Mouse (Mus musculus): ENCODE measurements at regions not wholly inside any gene's neighbourhood (a gene's known extent, or its start where the extent isn't known, plus 50 kb on each side); places are given as distances from the start of the nearest gene placed in this dataset.

DNA sequence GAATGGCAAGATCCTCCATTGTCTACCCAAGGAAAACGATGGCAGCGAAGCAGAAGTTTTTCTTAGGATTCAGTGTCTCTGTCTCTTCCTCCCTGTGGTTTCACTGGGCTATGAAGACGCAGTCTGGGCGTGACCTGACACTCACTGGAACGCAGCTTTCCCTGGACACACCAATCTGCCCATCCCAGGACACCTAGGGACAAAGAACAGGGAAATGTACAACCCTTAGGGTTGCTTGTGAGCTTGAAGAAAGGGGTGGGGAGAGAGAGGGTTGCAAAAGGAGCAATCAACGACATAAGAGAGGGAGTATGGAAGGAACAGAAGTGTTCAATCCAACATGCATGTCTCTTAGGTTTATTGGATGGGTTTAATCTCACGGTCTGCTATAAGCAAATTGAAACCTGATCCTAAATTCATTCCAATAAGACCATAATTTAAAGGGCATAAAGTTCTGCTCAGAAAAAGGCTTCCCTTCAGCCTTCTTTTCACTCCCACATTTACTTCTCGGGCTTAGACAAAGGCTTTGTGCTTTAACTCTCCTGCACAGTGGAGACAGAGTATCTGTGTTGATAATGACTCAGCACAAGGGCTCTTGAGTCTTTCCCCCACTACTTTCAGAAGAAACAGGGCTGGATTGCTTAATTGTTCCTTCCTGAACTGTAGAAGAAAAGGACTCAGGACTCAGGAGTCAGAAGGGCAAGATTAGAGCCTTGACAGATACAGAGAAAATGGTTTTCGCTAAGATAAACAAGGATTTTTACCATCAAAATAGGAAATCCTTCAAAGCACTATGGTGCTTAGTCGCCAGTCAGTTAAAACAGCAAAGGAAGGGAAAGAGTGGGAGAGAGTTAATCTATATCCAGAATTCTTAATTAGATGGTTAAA lies 147.3 kb upstream of the Cited2 start:
- Histone ChIP-seq H3K9me3 (no peaks in the 10 kb centered on the region), H3K4me2 (no peak overlapping the region), H3K4me3 (no peak overlapping the region), H3K4me1 (replicated peaks) (no peaks in the 10 kb centered on the region), H3K27ac (replicated peaks) (no peak overlapping the region), H3K27me3 (no peaks in the 10 kb centered on the region), H3K36me3 (no peaks in the 10 kb centered on the region), H3K9ac (no peak overlapping the region)
- ATAC-seq (ENCODE audit: low read depth): no peak
- WGBS: 53% methylated on average over 10 of the region's 10 CpGs

DNA sequence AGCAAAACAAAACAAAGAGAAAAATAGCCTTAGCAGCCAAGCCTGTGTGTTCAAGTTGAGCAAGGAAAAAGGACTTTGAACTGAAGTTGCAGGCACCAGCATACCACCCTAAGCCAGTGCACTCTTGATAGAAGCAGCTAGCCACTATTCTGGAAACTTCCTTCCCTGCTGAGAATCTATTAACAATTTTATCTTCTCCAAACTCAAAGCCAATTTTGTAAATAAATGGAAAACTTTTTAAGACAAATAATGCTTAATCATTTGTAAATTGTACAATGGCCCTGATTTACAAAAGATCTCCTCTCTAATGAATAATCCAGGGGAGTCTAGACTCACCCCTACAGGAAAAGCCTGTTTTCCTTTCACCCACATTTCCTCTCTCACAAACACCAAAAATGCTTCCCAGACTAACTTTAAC lies 146.7 kb upstream of the Cited2 start:
- Histone ChIP-seq H3K27ac (replicated peaks) (no peak overlapping the region), H3K9ac (no peak overlapping the region), H3K4me2 (no peak overlapping the region), H3K27me3 (no peaks in the 10 kb centered on the region), H3K4me1 (replicated peaks) (no peaks in the 10 kb centered on the region), H3K9me3 (no peaks in the 10 kb centered on the region), H3K36me3 (no peaks in the 10 kb centered on the region), H3K4me3 (no peak overlapping the region)
- ATAC-seq (ENCODE audit: low read depth): no peak

DNA sequence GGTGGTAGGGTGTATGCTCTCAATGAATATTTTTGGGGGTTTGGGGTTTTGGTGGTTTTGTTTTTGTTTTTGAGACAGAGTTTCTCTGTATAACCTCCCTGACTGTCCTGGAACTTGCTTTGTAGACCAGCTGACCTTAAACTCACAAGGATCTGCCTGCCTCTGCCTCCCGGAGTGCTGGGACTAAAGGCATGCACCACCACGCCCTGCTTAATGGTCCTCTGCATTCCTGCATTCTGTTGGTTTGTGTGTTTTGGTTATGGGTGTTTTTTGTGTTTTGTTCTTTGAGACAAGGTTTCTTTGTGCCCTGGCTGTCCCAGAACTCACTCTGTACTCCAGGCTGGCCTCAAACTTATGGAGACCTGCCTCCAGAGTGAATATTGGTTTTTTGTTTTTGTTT lies 143.6 kb upstream of the Cited2 start:
- Histone ChIP-seq H3K27me3 (no peaks in the 10 kb centered on the region), H3K9me3 (no peaks in the 10 kb centered on the region), H3K4me3 (no peak overlapping the region), H3K9ac (no peak overlapping the region), H3K4me2 (no peak overlapping the region), H3K27ac (replicated peaks) (no peak overlapping the region), H3K4me1 (replicated peaks) (no peaks in the 10 kb centered on the region), H3K36me3 (no peaks in the 10 kb centered on the region)
- 77% methylated on average over 2 of the region's 2 CpGs for WGBS
- ATAC-seq (ENCODE audit: low read depth): no peak

DNA sequence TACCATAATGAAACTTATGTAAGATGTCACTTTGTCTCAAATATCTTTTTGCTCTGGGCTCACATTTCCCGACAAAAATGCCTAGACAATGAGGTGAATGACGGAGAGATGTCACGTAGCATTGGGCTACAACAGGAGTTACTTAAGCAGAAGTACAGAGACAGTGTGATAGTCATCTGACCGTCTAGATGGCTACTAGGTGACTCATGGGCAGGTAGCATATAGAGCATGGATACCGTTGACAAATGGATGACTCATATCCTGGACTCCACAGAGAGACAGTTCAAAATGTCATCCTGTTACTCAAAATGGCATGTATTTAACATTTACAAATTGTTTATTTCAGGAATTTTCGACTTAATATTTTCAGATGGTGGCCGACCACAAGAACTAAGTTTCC lies 138.2 kb upstream of the Cited2 start:
- 87% methylated on average over 7 of the region's 7 CpGs for WGBS
- H3K9me3 ChIP-seq: no peaks in the 10 kb centered on the region
- no peak overlapping the region for H3K4me2 ChIP-seq
- no peak overlapping the region for H3K9ac ChIP-seq
- no peak overlapping the region for H3K4me3 ChIP-seq
- H3K36me3 ChIP-seq: no peaks in the 10 kb centered on the region
- no peak for ATAC-seq (ENCODE audit: low read depth)
- no peaks in the 10 kb centered on the region for H3K4me1 ChIP-seq (replicated peaks)
- H3K27me3 ChIP-seq: no peaks in the 10 kb centered on the region
- H3K27ac ChIP-seq (replicated peaks): no peak overlapping the region

DNA sequence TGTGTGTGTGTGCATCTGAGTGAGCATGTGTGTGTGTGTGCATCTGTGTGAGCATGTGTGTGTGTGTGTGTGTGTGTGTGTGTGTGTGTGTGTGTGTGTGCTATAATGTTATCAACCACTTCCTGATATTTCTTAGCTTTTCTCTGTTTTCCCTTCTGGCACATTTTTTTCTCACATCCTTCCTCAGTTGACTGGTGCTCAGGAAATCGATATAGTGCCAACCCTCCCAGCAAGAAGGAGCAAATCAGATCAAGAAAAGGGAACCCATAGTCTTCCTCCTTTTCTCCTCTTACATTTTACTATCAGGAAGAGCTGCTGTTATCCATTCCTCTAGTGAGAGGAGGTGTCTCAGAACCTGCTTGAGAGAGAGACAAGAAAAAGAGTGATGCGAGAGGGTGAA lies 136.1 kb upstream of the Cited2 start:
- Histone ChIP-seq H3K4me2 (no peak overlapping the region), H3K36me3 (no peaks in the 10 kb centered on the region), H3K9ac (no peak overlapping the region), H3K27ac (replicated peaks) (no peak overlapping the region), H3K9me3 (no peaks in the 10 kb centered on the region), H3K4me1 (replicated peaks) (no peaks in the 10 kb centered on the region), H3K27me3 (no peaks in the 10 kb centered on the region), H3K4me3 (no peak overlapping the region)
- ATAC-seq (ENCODE audit: low read depth): no peak
- 98% methylated on average over 2 of the region's 2 CpGs for WGBS

DNA sequence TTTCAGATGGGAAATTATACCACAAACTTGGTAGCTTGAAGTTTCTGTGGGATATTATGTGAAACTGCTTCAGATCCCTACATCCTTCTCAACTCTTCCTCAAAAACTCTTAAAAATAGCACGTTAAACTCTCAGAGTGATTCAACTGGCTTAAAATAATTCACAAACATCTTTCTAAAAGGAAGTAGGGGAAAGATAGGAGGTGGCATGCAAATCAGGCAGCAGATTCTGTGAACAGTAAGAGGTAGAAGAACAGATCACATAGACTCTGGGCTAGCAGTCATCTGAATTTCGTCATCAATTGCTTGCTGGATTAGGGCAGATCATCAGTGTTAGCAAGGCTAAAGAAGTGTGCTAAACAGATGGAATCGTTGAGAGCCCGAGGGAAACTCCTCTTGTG lies 133.9 kb upstream of the Cited2 start:
- Histone ChIP-seq H3K9ac (no peak overlapping the region), H3K27ac (replicated peaks) (no peak overlapping the region), H3K4me3 (no peak overlapping the region), H3K9me3 (no peaks in the 10 kb centered on the region), H3K36me3 (no peaks in the 10 kb centered on the region), H3K4me1 (replicated peaks) (no peaks in the 10 kb centered on the region), H3K4me2 (no peak overlapping the region), H3K27me3 (no peaks in the 10 kb centered on the region)
- WGBS: 89% methylated on average over 4 of the region's 4 CpGs
- ATAC-seq (ENCODE audit: low read depth): no peak

DNA sequence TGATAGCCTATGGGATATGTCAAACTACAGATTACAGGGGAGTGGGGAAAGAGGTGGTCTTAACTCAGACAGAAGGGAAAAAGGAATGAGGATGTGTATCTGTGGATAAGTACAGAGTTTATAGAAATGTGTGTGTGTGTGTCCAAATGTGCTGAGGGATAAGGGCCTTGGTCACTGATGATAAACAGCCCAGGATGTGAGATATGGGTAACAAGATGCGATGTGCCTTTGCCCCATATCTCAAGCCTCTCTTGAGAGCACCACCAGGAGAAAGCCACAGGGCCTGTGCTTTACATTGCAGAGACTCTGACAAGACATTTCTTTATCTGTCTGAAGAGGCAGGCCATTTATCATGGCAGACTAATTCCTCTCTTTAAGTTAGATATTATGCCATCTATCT lies 132.8 kb upstream of the Cited2 start:
- Histone ChIP-seq H3K4me1 (replicated peaks) (no peaks in the 10 kb centered on the region), H3K27me3 (no peaks in the 10 kb centered on the region), H3K9ac (no peak overlapping the region), H3K9me3 (no peaks in the 10 kb centered on the region), H3K27ac (replicated peaks) (no peak overlapping the region), H3K4me3 (no peak overlapping the region), H3K36me3 (no peaks in the 10 kb centered on the region), H3K4me2 (no peak overlapping the region)
- 97% methylated on average over 1 of the region's 1 CpGs for WGBS
- ATAC-seq (ENCODE audit: low read depth): no peak

DNA sequence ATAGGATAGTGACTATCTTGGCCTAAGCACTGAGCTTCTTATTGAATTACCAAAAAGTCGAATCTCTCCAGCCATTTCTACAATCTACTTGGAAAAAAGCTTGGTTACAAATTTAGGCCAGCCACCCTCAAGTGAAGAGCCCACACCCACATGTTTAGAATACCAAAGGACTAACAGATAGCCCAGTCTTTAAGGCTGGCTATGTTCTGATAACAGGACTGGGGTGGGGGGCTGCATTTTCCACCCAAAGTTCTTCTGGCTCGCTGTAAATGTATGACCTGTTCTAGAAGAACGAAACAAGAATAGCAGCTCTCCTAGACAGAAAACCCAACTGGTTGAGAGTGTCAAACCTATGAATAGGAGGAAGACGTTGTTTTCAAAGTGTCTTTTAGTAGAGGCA lies 130.6 kb upstream of the Cited2 start:
- ATAC-seq (ENCODE audit: low read depth): no peak
- H3K36me3 ChIP-seq: no peaks in the 10 kb centered on the region
- H3K27ac ChIP-seq (replicated peaks): no peak overlapping the region
- H3K4me2 ChIP-seq: no peak overlapping the region
- 84% methylated on average over 4 of the region's 4 CpGs for WGBS
- H3K27me3 ChIP-seq: no peaks in the 10 kb centered on the region
- H3K9me3 ChIP-seq: no peaks in the 10 kb centered on the region
- H3K4me1 ChIP-seq (replicated peaks): no peaks in the 10 kb centered on the region
- no peak overlapping the region for H3K9ac ChIP-seq
- H3K4me3 ChIP-seq: no peak overlapping the region

DNA sequence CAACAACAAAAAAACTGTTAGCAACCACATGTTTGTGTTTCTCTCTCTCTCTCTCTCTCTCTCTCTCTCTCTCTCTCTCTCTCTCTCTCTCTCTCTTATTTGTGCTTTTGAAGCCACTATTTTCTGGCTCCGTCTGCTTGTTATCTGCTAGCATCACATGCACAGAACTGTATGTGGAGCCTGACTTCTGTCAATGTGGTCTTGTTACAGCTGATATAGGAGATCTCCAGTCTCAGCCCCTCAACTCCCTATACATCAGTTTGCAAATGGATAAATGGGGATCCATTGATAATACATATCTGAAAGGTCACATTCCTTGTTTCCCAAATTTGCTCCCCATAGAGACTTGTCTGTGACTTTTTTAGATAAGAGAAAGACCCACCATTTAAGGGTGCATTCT lies 126.9 kb upstream of the Cited2 start:
- no peak for ATAC-seq (ENCODE audit: low read depth)
- Histone ChIP-seq H3K27me3 (no peaks in the 10 kb centered on the region), H3K36me3 (no peaks in the 10 kb centered on the region), H3K4me2 (no peak overlapping the region), H3K4me3 (no peak overlapping the region), H3K9me3 (no peaks in the 10 kb centered on the region), H3K9ac (no peak overlapping the region), H3K27ac (replicated peaks) (no peak overlapping the region), H3K4me1 (replicated peaks) (no peaks in the 10 kb centered on the region)
- WGBS: 91% methylated on average over 1 of the region's 1 CpGs

DNA sequence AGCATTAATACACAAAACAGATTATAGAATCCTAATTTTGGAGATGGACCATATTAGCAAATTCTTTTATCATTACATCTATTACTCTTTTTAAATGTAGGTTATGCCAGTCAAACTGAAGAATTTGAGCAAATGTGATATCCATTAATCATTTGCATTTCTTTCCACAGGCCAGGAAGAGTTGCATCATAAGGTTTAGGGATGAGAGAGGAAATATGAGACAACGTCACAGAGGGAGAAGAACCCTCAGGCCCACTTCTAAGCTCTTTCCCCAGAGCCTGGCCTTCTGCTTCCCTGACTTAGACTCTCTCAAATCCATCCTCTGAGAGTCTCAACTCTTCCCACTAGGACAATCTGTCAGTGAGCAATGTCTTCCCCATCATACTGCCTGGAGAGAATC lies 126.3 kb upstream of the Cited2 start:
- Histone ChIP-seq H3K36me3 (no peaks in the 10 kb centered on the region), H3K4me3 (no peak overlapping the region), H3K4me2 (no peak overlapping the region), H3K9me3 (no peaks in the 10 kb centered on the region), H3K27ac (replicated peaks) (no peak overlapping the region), H3K27me3 (no peaks in the 10 kb centered on the region), H3K4me1 (replicated peaks) (no peaks in the 10 kb centered on the region), H3K9ac (no peak overlapping the region)
- no peak for ATAC-seq (ENCODE audit: low read depth)
- 60% methylated on average over 1 of the region's 1 CpGs for whole genome bisulfite sequencing

DNA sequence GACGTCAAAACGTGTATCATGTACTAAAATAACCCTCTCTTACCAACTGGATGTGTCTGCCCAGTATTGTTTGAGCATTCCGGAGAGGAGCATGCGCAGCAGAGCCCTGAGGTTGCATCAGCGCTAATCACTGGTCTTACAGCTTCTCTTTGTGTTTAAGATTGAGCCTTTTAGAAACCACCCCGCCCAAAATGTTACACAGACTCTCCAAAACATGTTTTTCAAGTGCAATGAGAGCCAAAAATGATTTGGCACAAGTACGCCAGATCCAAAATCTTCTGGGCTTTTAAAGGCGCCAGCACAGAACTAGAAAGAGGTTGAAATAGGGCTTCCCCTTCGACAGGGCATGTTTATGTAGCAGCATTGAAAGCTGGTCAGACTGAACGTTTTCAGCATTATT lies 123.8 kb upstream of the Cited2 start:
- 90% methylated on average over 10 of the region's 10 CpGs for WGBS
- no peak overlapping the region for H3K4me2 ChIP-seq
- H3K9ac ChIP-seq: no peak overlapping the region
- H3K4me1 ChIP-seq (replicated peaks): no peaks in the 10 kb centered on the region
- H3K36me3 ChIP-seq: no peaks in the 10 kb centered on the region
- no peak overlapping the region for H3K27ac ChIP-seq (replicated peaks)
- H3K9me3 ChIP-seq: no peaks in the 10 kb centered on the region
- ATAC-seq (ENCODE audit: low read depth): no peak
- H3K27me3 ChIP-seq: no peaks in the 10 kb centered on the region
- no peak overlapping the region for H3K4me3 ChIP-seq

DNA sequence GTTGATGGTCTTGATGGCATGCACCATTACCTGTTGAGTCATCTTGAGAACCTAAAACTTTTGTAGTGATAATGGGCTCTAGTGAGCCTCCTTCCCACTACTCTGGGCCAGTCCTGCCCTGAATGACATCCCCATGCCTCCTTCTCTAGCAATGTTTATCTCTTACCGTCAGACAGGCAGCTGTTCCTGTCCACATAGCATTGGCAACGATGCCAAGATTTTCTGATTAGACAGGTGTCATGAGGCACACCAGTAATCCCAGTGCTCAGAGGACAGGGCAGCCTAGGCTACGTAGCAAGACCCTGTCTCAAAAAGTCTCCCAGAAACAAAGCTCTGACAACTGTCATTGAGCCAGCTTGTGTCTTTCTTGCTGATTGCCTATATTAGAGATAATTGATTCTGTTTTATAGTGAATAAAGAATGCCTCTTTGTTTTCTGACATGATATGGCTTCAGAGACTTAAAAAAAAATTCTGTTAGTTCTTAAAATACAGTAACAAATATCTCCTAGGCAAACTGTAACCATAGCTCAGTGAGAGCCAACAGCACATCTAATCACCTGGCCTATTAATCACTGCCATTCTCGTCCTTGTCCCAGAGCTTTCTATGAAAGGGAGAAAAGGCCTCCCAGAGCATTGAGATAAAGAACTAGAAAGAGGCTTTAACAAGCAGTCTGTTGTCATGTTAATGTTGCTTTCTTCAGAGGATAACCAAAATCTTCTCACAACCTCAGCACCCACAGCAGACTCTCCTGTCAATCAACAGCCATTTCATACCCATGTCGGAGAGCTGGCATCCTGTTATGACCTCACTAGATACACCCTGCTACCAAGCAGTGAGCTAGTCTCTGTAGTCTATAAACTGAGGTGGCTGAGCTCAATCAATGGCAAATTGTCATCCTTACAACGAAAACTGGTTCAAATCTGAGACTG lies 122.9 kb upstream of the Cited2 start:
- Histone ChIP-seq H3K4me2 (no peak overlapping the region), H3K9ac (no peak overlapping the region), H3K27me3 (no peaks in the 10 kb centered on the region), H3K36me3 (no peaks in the 10 kb centered on the region), H3K27ac (replicated peaks) (no peak overlapping the region), H3K9me3 (no peaks in the 10 kb centered on the region), H3K4me1 (replicated peaks) (no peaks in the 10 kb centered on the region), H3K4me3 (no peak overlapping the region)
- 53% methylated on average over 6 of the region's 6 CpGs for whole genome bisulfite sequencing
- ATAC-seq (ENCODE audit: low read depth): no peak

All from neural tube, embryonic 13.5 days (tissue).